Mouse (Mus musculus) testis, postnatal 10 days (tissue): Measurements from ENCODE around the gene Ubqln4.
A peak's percentile ranks its signal among the peaks of the same experiment; 100 is the strongest.

Experiments used
- DNase-seq: peaks from one replicate; pipeline ENCODE4 v3.0.0; 2021; ENCODE audit warnings: low spot score

Gene Ubqln4

DNA sequence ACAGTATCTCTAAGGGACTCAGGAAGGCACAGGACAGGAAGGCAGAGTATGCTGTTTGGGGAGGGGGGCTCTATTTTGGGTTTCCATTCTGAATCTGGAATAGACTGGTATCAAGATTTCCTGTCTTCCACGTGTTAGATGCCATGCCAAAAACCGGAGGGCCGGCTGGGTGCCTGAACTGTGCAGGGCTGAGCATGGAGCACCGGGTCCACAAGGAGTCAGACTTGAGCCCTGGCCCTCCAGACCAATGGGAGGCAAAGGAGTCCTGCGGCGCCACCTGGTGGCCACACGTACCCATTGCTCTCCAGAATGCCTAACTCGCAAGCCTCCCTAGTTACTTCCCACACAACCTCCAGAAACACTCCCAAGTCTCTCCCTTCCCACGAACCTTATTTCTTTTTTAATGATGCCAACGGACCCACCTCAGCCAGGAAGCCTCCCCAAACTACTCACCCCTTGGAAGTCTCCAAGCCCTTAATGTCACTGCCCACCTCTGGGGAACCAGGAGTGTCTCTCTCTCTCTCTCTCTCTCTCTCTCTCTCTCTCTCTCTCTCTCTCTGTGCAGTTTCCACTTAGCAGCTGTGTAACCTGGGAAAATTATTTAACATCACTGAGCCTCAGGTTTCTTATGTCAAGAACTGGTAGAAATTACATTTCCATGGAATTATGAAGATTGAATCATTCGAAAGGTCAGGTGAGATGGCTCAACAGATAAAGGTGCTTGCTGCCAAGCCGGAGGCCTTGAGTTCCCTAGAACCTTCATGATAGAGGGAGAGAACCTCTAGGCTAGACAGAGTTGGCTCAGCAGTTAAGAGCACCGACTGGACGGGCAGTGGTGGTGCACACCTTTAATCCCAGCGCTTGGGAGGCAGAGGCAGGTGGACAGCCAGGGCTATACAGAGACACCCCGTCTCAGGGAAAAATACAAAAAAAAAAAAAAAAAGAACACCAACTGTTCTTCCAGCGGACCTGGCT, 27.1 kb upstream of the Ubqln4 start:
- peak; percentile 92 for DNase-seq

- peak; percentile 63 for DNase-seq
Measured at GRCm38 (mm10) chr3:88527565-88527964, 26.0 kb upstream of the Ubqln4 start.

DNA sequence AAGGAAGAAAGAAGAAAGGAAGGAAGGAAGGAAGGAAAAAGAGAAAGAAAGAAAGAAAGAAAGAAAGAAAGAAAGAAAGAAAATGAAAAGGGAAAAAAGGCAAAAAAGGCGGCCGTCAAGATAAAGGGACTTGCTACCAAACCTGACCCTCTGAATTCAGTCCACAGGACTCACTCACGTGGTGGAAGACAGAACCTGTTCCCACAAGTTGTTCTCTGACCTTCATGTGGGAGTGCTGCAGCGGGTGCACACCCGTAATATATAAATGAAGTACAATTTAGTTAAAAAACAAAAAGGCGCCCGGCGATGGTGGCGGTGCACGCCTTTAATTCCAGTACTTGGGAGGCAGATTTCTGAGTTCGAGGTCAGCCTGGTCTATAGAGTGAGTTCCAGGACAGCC, 24.9 kb upstream of the Ubqln4 start:
- no peak for DNase-seq

DNA sequence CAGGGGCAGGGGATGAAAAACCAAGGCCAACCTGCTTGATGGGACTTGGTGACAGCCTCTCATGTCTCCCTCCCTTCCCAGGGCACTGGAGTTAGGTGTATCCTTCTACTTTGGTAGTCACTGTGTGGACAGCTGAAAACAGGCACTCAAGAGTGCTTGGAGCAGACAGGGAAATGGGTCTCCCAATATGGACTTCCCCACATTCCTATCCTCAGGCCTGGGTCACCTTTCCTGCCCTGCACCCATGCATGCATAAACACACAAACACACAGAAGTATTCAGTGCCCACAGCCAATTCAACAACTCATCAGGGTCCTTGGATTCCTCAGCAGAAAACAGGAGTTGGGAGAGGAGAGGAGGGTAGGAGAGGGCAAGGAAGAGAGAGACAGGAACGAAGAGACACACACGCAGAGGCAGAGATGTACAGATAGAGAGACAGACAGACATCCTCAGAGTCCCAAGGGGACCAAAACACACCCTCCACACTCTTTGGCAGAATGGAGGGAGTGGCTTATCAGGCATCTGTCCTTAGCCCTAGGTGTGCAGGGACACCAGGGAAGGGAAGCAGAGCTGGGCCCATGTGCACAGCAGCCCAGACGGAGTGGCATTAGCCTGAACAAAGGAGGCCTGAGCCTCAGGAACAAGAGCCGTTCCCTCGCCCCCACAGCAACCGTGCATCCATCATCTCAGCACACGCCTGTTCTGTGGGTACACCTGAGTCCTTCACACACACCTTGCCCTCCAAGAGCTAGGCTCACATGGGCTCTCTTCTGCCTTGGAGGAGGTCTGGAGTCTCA, 24.2 kb upstream of the Ubqln4 start:
- no peak for DNase-seq

DNA sequence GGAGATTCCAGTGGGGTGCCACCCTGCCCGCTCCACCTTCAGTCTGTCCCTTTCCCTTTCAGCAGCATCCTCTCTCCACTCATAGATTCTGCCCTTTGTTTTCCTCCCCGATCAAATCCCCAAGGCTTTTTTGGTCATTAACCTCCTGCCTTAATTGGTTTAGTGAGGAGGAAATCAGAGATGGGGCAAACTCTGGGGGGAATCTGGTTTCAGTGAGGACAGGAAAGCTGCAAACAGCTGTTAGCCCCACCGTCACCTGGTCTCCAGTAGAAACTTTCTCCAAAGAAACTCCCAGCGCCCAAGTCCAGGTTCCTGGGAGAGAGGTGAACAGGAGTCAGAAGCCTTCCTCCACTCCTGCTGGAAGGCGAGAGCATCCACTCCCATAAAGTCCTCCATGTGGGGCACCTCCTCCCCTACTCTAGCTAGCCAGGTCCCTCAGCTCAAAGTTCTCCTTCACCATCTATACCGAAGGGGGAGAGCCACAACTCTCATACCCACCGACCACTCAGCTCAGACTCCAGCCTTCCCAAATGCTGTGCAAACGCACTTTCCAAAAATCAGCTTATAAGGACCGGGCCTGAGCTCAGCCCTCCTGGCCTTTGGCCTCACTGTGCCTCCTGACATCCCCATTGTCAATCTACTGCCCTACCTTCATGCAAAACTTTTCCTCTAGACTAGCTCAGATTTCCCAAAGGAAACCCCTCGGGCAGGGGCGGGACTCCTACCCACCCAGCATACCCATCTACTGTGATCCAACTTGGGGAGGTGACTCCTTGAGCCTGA, 23.3 kb upstream of the Ubqln4 start:
- no peak for DNase-seq

DNA sequence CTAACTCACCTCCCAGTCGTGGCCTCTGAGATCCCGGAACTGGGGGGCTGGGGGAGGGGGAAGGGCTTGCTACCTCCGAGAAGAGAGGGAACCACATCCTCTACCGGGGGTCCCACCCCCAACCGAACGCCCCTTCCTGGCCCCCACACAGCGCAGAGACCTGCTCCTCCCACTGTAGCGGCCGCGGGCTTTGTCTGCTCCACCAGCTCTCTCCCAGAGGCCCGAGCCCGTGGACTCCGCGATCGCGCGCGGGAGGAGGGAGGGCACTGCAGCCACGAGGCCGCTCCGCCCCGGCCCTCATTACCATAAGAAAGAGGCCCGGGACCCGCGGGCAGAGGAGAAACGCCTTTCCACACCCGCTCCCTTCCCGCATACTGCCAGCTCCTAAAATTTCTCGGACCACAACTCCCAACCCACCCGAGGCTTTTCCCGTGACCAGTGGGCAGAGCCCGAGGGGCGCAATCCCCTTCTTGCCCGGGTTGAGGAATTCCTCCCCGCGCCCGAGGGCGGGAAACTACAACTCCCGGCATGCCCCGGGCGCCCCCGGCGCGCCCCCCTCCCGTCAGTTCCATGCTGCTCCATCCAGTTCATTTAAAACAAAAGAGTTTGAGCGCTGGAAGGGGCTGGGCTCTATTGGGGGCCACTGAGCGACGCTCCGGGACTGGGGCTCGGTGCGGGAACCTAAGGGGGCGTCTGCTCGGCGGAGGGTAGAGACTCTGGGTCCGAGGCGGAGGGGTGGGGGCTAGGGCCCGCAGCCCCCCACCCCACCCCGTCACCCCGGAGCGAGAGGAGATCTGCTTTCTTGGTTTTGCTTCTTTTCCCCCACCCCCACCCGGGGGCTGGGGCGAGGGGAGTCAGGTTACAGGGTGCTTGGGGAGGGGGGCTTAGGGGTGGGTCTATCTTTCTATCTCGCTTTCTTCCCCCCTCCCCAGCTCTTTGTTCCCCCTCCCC, 21.9 kb upstream of the Ubqln4 start:
- DNase-seq: peak; percentile 94

GRCm38 (mm10) chr3:88532299-88532674, 21.3 kb upstream of the Ubqln4 start, which contains the start of gene Mex3a:
Gene Mex3a, plus strand, starts transcription at chr3:88532395.
- no peak for DNase-seq

- peak; percentile 71 for DNase-seq
Measured at GRCm38 (mm10) chr3:88532689-88533511, 20.7 kb upstream of the Ubqln4 start.

DNA sequence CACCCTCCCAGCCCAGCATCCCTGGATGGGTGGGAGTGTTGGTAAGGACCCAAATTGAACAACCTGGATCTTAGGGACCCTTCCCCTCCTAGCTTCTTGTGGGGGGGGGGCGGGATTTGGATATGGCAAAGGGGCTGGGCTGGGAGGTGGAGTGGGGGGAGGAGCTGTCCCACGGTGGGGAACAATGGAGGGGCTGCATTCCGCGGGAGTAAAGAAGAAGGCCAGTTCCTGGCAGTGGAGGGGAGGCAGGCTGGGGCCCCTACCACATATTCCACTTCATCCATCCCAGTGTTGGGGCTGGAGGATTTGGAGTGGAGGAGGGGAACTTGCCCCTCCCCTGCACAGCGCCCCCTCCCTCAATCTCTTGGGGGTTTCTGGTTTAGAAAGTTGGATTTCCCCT, 19.9 kb upstream of the Ubqln4 start:
- no peak for DNase-seq

DNA sequence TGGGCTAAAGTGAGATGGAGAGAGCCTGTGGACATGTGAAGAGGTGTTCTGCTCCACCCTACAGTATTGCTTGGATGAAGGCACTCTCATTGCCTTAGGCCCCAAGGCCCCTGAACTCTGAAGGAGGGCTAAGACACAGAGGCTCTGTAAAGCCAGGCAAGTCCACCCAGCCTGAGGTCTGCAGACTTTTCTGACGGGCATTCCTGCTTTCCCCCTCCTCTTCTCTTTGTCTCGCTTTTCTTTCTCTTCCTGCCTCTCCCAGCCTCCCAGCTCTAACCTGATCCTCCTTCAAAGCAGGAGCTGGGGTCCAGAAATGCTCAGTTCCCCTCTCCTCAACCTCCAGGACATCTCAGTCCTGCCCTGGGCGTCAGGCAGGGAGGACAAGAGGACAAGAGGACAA, 18.6 kb upstream of the Ubqln4 start:
- no peak for DNase-seq

DNA sequence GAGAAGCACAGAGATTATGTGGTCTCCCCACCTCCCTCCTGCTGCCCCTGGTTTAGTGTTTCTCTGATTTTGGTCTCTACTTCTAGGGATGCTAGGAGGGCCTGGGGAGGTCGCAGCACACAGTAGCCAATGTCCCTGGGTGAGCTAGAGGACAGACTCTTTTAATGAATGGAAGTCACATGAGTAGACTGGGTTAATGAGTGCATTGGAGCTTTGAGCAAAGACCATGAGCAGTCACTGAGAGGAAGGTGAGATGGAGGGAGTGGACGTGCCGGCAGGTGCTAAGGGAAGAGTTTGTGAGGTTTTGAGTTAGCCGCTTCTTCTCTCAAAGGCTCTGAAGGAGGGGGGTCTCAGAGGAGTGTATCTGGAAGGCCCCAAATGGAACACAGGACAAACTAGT, 18.0 kb upstream of the Ubqln4 start:
- no peak for DNase-seq

DNA sequence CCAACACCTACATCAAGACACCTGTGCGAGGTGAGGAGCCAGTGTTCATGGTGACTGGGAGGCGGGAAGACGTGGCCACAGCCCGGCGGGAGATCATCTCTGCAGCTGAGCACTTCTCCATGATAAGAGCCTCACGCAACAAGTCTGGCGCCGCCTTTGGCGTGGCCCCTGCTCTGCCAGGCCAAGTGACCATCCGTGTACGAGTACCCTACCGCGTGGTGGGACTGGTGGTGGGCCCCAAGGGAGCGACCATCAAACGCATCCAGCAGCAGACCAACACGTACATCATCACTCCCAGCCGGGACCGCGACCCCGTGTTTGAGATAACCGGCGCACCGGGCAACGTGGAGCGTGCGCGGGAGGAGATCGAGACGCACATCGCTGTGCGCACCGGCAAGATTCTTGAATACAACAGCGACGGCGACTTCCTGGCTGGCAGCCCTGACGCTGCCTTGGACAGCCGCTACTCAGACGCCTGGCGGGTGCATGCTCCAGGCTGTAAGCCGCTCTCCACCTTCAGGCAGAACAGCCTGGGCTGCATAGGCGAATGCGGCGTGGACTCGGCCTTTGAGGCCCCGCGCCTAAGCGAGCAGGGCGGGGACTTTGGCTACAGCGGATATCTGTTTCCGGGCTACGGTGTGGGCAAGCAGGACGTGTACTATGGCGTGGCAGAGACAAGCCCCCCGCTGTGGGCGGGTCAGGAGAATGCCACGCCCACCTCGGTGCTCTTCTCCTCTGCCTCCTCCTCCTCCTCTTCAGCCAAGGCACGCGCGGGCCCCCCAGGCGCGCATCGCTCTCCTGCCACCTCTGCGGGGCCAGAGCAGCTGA, 17.2 kb upstream of the Ubqln4 start:
- DNase-seq: peak; percentile 77

- no peak for DNase-seq
Measured at GRCm38 (mm10) chr3:88537146-88537545, 16.4 kb upstream of the Ubqln4 start.

DNA sequence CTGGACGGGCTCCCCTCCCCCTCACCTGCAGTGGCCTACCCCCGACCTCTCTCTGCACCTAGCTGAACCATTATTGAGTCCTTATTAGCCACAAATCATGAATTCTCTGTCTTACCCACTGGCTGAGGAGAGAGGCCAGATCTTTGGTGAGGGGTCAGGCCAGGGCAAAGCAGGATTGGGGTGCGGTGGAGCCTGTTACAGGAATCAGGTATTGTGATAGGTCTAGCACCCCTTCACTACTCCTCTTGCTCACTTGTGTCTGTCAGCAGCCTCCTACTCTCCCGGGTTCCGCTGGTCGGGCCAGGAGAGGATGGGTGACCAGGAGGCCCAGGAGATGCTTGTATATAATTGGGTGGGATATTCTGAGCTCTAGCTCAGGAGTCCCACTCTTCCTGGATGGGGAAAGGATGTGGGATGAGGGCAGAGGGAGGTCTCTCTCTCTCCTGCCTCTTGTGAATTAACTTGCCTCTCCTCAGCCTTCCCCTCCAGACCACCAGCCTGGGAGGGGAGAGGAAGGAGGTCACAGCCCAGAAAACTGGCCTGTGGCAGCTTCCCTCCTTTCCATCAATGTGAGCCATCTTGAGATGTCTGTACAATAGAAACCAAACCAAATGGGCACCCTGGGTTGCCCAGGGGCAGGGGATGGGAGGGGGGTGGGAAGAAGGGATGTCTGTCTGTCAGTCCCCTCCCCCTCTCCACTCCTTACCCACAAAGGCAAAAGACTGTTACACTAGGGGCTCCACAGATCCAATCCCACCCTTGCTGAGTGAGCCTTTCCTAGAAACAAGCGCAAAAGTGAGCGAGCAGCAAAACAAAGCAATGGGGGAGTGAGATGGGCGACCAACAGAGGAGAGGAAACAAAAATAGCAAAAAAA, 15.1 kb upstream of the Ubqln4 start:
- DNase-seq: peak; percentile 37

GRCm38 (mm10) chr3:88539397-88539796, 14.2 kb upstream of the Ubqln4 start:
- DNase-seq: no peak

GRCm38 (mm10) chr3:88540085-88540484, 13.5 kb upstream of the Ubqln4 start:
- DNase-seq: no peak

GRCm38 (mm10) chr3:88541622-88542401, 11.7 kb upstream of the Ubqln4 start:
- DNase-seq: no peak
